Mouse (Mus musculus): ENCODE results near the gene Hsd3b7. TPM values are rescaled to one million over a fixed set of nuclear protein-coding genes. Genes with fewer than 3 reads are reported as not detected.

Gene Hsd3b7
- 2.7 and 9.2 TPM in 2 replicates for total RNA-seq (2015; ENCODE audit: low replicate concordance)
- total RNA-seq (2017; ENCODE audit: low replicate concordance): 3.8 and 4.3 TPM in 2 replicates

DNA sequence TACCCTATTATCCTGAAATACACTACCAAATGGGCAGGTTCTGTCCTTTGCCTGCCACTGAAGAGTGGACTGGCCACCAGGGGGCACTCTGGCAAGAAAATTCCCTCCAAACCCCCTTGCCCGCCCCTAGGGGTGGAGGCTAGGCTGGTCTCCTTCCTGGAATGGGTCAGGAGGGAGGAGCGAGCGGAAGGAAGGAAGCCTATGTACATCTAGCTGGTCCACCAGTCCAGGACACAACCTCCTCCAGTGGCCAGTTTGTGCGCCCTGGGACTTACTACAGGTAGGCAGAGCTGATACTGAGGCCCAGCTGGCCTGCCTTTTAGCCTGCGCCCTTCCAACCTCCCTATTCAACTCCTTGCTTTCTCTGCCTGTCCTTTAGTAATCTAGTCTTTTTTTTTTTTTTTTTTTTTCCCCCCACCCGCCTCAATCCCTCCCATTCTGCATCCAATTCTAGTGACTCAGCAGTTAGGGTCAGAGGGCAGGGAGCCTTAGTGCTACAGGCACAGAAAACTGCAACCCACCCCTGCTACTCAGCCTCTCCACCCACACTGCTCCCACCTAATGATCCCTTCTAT is at the start of gene Hsd3b7:
Hsd3b7 (plus strand) TSS at position 170 of the 575 bp plus-strand sequence.
- peak; percentile 48 for ATAC-seq (replicated peaks; ENCODE audit: low FRiP score, poor library complexity, severe bottlenecking)

DNA sequence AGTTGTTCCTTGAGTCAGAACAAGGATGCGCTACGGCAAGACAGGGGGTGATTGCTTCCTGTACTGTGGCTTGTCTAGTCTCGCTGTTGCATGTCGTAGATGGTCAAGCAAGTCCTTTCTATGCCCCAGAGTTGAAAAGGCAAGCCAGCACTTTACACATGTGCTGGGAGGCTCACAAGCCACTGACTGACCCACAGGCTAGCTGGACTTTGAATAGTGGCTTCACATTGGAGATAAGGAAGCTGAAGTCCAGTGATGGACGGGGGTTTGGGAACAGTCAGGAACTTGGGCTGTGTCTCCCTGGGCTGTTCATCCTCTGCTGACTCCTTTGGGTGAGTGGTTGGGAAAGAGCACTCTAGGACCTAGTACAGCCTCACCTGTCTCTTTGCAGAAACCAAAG is 48.8 kb upstream of the Hsd3b7 start:
- no peak for ATAC-seq (replicated peaks; ENCODE audit: low FRiP score, poor library complexity, severe bottlenecking)

DNA sequence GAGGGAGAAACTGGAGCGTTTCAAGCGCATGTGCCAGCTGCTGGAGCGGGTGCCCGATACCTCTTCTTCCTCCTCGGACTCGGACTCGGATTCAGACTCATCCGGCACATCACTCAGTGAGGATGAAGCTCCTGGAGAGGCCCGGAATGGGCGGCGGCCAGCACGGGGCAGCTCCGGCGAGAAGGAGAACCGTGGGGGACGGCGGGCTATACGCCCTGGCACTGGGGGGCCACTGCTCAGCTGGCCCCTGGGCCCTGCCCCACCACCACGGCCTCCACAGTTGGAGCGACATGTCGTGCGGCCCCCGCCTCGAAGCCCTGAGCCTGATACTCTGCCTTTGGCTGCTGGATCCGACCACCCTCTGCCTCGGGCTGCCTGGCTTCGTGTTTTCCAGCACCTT is 48.3 kb upstream of the Hsd3b7 start:
- ATAC-seq (replicated peaks; ENCODE audit: low FRiP score, poor library complexity, severe bottlenecking): no peak

DNA sequence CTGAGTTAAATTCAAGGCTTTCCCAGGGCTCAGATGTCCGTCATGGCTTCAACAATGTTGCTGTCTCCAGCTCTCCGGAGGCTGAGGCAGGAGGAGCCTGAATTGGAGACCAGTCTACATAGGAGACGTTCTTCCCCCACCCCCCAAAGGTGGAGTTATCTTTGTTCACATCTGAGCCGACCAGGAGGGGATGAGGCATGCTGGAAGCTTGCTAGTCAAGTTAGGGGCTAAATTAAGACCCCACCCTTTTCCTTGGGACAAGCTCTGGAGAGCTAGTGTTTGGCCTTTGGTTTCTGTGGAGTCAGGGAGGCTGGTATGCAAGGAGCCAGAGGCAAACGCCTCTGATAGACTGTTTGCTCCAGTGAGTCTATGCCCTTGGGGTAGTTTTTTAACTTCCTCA is 47.2 kb upstream of the Hsd3b7 start:
- no peak for ATAC-seq (replicated peaks; ENCODE audit: low FRiP score, poor library complexity, severe bottlenecking)

DNA sequence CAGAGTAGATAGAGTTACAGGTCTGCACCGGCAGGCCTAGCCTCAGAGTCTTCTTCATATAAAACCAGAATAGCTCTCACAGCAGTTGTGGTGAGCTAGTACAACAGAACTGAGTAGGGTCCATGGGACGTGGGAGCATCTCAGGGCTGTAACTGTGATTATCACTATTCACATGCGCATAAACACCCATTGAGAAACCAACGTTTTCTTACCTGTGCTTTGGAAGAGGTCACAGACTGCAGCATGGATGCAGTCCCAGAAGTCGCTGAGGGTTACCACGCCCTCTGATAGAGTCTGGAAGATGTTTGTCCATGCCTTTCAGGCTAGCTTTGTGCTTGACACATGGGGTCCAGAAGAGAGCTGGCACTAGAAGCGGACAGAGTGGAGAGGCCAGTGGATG is 46.7 kb upstream of the Hsd3b7 start:
- no peak for ATAC-seq (replicated peaks; ENCODE audit: low FRiP score, poor library complexity, severe bottlenecking)

DNA sequence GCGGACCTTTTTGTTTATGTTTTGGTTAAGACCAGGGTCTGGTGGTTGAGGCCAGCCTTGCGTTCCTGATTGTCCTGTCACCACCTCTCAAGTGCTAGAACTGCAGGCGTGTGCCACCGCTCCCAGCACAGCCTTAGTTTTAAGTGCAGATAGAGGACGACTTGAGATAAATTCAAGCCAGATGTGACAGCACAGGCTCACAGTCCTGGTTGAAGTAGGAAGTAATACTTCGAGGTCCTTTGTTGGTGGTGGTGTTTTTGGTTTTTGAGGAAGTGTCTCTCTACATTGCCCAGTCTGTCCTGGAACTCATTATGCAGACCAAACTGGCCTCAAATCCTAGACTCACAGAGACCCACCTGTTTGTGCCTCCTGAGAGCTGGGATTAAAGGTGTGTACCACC is 40.7 kb upstream of the Hsd3b7 start:
- ATAC-seq (replicated peaks; ENCODE audit: low FRiP score, poor library complexity, severe bottlenecking): no peak

DNA sequence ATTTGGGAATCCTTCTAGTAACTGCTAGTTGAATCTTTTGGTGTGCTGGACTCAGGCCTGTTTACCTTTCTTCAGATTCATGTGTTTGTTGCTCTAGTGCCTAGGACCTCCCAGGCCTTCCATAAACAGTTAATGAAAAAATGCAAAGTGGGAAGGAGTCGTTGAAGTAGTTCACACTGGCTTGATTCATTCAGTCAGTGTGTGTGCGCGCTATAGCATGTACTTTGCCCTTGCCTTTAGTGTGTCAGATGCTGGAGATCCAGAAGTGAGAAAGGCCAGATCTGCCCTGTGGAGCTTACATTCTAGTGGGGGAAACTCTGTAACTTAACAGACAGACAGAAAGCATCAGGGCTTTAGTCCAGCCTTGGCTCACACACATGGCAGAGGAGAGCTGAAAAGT is 39.9 kb upstream of the Hsd3b7 start:
- ATAC-seq (replicated peaks; ENCODE audit: low FRiP score, poor library complexity, severe bottlenecking): no peak

DNA sequence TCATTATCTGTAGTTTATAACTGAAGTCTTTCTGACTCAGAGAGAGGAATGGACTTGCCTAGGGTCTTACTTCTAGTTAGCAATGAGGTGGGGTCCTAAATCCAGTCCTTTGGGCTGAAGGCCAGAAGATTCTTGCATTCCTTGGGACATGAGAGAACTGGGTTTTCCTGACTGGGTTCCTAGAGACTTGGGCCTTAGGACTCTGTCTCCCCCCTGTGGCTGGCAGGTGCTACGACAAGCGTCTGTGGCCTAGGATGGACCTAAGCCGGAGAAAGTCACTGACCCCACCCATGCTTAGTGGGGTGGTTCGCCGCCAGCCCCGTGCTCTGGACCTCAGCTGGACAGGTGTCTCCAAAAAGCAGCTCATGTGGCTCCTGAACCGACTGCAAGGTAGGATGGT is 39.4 kb upstream of the Hsd3b7 start:
- peak; percentile 94 for ATAC-seq (replicated peaks; ENCODE audit: low FRiP score, poor library complexity, severe bottlenecking)

DNA sequence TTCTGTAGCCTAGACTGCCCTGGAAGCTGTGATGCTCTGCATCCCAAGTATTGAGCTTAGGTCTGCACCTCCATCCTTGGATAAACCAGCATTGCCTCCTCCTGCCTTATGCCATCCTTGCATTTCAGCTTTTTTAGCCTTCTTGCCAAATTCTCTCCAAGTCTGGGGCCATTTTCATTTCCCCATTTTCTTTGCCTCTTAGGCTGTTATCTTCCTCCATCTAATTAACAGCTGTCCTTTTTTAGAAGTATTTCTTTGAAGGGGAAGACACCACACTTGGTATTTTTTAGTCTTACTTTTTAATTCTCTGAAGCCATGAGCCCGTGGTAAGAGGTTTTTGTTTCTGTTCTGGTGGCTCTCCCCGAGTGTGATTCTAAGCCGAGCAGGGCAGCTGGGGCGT is 36.8 kb upstream of the Hsd3b7 start:
- no peak for ATAC-seq (replicated peaks; ENCODE audit: low FRiP score, poor library complexity, severe bottlenecking)

DNA sequence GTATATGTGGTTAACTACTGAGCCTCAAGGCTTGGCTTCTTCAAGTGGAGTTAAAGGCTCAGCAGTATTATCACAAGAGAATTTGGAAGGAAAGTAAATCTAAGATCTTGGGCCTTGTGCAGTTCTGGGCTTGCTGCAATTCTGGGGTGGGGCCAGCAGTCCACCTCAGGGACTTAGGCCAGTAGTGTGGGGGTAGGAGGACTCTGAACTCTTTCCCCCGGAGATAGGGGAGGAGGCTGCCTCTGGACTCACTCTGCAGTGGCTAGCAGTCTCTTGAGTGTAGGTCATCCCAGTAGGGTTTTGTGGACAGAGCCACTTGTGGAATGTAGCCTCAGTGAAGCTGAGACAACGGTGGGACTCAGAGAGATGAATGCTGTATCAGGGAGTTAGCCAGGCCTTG is 34.6 kb upstream of the Hsd3b7 start:
- ATAC-seq (replicated peaks; ENCODE audit: low FRiP score, poor library complexity, severe bottlenecking): no peak

DNA sequence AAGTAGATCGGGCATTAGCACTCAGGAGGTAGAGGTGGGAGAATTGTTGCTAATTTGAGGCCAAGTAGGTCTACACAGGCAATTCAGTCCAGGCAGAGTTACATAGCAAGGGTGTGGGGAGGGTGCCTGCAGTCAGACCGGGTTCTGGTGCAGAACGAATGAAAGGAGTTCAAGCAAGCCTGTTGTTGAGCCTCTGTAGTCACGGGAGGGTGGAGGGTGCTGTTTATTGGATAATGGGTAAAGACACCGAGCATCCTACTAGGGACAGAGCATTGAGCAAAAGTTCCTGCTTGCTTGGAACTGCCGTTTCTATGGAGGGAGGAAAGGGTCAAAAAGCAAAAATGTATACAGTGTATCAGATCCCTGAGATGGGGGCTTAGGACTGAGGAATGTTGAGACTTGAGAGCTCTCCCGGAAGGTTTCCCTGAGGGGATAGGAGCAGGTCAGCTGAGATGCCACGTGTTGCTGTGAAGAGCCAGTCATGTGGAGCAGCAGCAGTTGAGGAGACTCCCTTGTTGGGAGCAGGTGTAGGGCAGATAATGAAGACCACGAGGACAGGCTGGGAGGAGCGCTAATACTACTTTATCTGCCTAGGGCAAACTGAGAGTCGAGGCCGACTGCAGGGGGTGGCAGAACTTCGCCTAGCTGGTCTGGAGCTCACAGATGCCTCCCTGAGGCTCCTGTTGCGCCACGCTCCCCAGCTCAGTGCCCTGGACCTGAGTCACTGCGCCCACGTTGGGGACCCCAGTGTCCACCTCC is 33.4 kb upstream of the Hsd3b7 start:
- ATAC-seq (replicated peaks; ENCODE audit: low FRiP score, poor library complexity, severe bottlenecking): peak; percentile 88

DNA sequence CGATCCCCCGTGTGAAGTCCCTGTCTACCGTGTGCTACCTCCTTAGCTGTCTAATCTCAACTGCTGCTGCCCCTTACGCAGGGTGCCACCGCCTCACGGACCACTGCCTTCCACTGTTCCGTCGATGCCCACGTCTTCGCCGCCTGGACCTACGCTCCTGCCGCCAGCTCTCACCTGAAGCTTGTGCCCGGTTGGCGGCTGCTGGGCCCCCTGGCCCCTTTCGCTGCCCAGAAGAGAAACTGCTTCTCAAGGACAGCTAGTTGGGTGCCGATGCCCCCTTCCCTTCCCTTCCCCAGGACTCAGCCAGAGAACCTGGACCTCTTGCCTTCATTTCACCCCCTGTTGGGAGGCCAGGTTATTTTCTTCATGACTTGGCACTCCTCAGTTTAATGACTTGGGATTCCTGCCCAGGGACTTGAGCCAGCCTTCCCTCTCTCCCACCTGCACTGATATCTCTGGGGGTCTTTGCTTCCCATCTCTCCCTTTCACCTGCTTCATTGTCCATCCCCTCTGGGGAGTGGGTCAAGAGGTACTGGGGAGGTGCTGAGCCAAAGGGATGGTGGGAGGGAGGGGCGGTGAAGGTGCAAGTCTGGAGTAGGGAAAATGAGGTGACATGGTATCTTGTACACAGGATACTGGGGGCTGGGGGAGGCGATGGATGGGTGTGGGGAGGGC is 32.6 kb upstream of the Hsd3b7 start:
- peak; percentile 21 for ATAC-seq (replicated peaks; ENCODE audit: low FRiP score, poor library complexity, severe bottlenecking)

DNA sequence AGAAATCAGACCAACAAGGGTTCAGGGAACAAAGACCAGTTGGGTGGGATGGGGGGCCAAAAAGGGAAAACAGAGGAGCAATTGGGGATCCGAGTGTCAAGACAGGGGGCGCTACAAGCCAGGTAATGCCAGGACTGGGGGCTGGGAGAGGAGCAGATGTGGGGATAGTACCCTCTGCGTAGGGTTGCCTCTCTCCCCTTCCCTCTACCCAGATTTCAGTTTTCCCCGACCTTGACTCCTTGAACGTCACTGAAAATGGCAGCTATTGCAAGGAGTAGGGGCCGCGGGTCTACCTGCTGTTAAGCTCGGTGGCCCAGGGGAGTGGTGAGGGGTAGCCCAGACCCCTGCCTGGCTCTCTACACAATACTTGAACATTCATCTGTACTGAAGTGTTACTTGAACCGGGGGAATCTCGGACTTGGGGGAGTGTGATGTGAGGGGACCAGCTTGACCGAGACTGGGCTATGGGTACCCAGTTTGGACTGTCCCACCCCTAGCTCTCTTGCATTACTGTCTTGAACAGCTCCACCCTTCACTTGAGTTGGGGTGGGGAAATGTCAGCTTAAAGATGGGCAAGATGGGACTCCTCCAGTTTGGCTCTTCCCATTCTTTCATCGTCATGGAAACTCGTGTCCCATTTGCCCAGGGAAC is 31.9 kb upstream of the Hsd3b7 start:
- ATAC-seq (replicated peaks; ENCODE audit: low FRiP score, poor library complexity, severe bottlenecking): no peak

DNA sequence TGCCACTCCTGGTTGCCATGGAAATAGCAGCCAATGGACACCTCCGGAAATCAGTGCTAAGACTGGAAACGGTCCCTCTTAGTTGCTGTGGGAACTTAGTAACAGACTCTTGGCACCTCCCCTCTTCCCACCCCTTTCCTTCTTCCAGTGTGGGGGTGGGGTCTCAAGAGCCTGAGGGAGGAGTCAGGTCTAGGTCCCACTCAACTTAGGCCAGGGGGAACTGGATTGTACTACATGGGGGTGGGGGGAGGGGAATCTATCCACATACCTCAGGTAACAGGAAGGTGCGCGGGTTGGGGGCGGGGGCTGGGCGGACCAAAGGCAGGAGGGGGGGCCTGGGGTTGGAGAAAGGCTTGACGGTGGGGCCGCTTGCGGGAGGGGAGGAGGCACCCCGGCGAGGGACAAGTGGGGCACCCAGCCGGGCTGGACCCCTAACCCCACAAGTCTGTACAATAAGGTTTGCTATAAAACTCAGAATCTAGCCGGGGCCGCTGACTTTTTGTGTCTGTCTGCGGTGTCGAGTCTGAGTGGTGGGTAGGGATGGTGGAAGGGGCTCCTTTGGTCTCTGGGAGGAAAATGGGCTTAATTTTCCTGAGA is 31.3 kb upstream of the Hsd3b7 start:
- ATAC-seq (replicated peaks; ENCODE audit: low FRiP score, poor library complexity, severe bottlenecking): no peak

DNA sequence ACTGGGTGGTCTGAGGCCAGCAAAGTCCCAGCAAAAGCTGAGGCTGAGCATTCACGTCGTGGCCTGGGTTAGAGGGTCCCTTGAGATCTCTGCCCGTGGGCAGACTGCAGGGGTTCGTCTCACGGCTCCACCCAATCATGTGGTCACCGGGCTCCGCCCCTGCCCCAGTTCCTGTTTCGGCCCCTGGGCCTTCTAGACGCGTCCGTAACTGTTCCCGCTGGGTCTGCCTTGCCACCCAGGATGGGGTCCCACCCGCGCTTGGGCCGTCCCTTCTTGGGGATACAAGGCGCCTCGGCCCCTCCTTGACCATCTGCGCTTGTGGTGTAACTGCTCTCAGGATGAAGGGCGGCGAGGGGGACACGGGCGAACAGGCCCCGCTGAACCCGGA is 30.8 kb upstream of the Hsd3b7 start, which contains the start of gene Orai3:
Orai3 (plus strand) TSS at position 165 of the 388 bp plus-strand sequence.
- ATAC-seq (replicated peaks; ENCODE audit: low FRiP score, poor library complexity, severe bottlenecking): peak; percentile 24

DNA sequence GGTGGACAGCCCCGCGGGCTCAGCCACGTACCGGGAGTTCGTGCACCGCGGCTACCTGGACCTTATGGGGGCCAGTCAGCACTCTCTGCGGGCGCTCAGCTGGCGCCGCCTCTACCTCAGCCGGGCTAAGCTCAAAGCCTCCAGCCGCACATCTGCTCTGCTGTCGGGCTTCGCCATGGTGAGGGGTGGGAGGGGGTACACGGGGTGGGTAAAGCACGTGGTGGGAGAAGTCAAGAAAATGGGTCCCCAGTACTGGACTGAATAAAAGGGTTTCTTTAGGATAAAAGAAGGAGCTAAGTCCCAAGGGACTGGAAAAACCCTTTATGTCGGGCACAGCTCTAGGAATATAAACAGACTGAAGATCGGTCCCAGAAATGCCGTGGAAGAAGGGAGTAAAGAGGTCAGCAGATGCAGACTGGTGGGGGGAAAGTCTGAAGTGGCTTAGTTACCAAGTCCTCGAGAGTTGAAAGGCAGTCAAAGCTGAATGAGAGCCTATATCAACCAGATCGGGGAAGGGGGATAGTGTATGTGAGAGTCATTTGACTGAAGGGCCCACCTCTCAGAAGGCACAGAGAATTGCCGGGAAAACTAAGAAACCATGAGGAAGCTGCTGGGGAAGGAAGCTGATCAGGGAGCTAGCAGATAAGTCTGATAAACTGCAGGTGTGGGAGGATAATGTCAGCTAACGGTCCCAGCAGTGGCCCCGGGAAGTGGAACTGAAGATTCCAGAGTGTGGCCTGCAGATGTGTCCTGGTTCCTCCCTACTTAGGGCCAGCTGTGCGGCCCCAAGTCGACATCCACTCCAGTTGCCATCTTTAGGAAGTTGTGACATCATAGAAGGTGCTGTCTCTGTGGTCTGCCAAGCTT is 30.1 kb upstream of the Hsd3b7 start:
- ATAC-seq (replicated peaks; ENCODE audit: low FRiP score, poor library complexity, severe bottlenecking): peak; percentile 6; the same call in 1 of the 2 replicates

DNA sequence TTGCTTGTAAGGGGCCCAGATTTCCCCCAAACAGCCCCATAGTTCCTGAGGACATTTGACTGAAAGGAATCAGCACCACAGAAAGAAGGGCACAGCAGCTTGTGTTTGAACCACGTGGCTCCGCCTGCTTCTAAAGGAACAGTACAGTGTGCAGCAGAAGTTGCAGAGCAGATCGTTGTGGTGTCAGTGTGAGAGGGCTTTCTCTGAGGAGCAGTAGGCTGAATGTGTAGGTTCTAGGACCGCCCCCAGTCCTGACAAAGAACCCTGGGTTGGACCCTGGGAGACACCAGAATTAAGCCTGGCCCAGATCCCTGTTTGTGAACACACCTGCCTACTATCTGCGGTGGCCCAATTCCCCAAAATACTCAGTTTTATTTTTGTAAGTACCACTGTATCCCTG is 29.1 kb upstream of the Hsd3b7 start:
- ATAC-seq (replicated peaks; ENCODE audit: low FRiP score, poor library complexity, severe bottlenecking): no peak

DNA sequence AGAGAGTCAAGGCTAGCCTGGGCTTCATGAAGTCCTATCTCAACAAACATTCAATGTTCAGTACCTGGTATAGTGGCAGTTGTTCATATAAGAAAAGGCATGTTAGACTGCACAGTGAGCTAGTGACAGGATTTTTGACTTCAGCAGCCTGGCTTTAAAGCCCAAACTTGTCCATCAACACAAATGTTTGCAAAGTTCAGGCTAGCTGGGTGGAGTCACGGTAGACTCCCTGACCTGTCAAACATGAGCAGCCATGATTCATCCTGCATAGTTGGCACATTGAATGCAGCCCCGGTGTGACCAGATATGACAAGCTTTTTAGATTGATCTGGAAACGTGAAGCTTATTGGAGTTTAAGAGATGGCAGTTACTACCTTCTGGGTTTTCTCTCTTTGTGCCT is 28.3 kb upstream of the Hsd3b7 start:
- no peak for ATAC-seq (replicated peaks; ENCODE audit: low FRiP score, poor library complexity, severe bottlenecking)

DNA sequence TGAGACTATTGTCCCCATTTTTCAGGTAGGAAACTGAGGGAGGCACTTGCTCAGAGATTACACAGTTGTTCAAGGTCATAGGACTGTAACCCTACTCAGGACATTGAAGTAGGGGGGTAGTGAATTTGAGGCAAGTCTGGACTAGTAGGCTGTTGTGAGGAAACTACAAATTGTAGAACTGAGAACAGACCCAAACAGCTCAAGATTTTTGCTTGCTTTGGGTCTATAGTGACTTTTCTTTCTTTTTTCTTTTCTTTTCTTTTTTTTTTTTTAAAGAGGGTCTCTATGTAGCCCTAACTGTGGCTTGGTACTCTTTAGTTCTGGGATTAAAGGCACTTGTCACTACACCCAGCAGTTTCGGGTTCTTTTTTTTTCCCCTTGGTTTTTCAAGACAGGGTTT is 27.8 kb upstream of the Hsd3b7 start:
- no peak for ATAC-seq (replicated peaks; ENCODE audit: low FRiP score, poor library complexity, severe bottlenecking)
